Mouse (Mus musculus): ENCODE data around the gene Fkbp1a. TPM values are rescaled to one million over a fixed set of nuclear protein-coding genes. Genes with fewer than 3 reads are reported as not detected.

The Fkbp1a gene
- polyA plus RNA-seq, 1 experiment from 2014 or later, result 128 TPM

- DNase-seq (peak; percentile 42), ATAC-seq (no peak)
- Histone ChIP-seq H3K36me3 (replicated peaks; ENCODE audit: insufficient read depth, low read length) (peaks cover 10% of the 10 kb centered on the region; the same call in 1 of the 2 replicates), H3K9me3 (ENCODE audit: low read length) (no peaks in the 10 kb centered on the region), H3K27me3 (ENCODE audit: insufficient read depth, low read length) (no peaks in the 10 kb centered on the region), H3K4me2 (ENCODE audit: low read depth, low read length) (peak overlapping the region; percentile 86), H3K27ac (ENCODE audit: low read depth) (peak overlapping the region; percentile 89), H3K9ac (replicated peaks) (peak overlapping the region; percentile 78), H3K4me1 (ENCODE audit: insufficient read depth) (peaks cover 15% of the 10 kb centered on the region), H3K4me3 (ENCODE audit: low read depth, low read length) (peak overlapping the region; percentile 73)
- 1% methylated on average over 21 of the region's 21 CpGs for WGBS (ENCODE audit: insufficient replicate concordance)
- TF ChIP-seq CTCF (IDR thresholded peaks at IDR 0.05; ENCODE audit: low read depth) (no peak), EP300 (IDR thresholded peaks at IDR 0.05; ENCODE audit: low read depth) (no peak)
Observed at GRCm38 (mm10) chr2:151543063-151543895, 996 bp downstream of the Fkbp1a start.

GRCm38 (mm10) chr2:151544673-151545072 lies 2.4 kb downstream of the Fkbp1a start:
- H3K9me3 ChIP-seq (ENCODE audit: low read length), result no peaks in the 10 kb centered on the region
- H3K4me2 ChIP-seq (ENCODE audit: low read depth, low read length), result peak overlapping the region; percentile 86
- H3K27ac ChIP-seq (ENCODE audit: low read depth), result no peak overlapping the region
- H3K4me1 ChIP-seq (ENCODE audit: insufficient read depth), result peaks cover 18% of the 10 kb centered on the region
- DNase-seq (no peak), ATAC-seq (no peak)
- WGBS (ENCODE audit: insufficient replicate concordance), result 61% methylated on average over 6 of the region's 6 CpGs
- H3K36me3 ChIP-seq (replicated peaks; ENCODE audit: insufficient read depth, low read length), result peaks cover 10% of the 10 kb centered on the region; the same call in 1 of the 2 replicates
- no peaks in the 10 kb centered on the region for H3K27me3 ChIP-seq (ENCODE audit: insufficient read depth, low read length)
- H3K4me3 ChIP-seq (ENCODE audit: low read depth, low read length), result no peak overlapping the region
- no peak overlapping the region for H3K9ac ChIP-seq (replicated peaks)
- TF ChIP-seq EP300 (IDR thresholded peaks at IDR 0.05; ENCODE audit: low read depth), result no peak
- no peak for TF ChIP-seq CTCF (IDR thresholded peaks at IDR 0.05; ENCODE audit: low read depth)

GRCm38 (mm10) chr2:151546571-151546970 lies 4.3 kb downstream of the Fkbp1a start:
- peaks cover 13% of the 10 kb centered on the region for H3K4me1 ChIP-seq (ENCODE audit: insufficient read depth)
- no peak overlapping the region for H3K4me3 ChIP-seq (ENCODE audit: low read depth, low read length)
- no peak overlapping the region for H3K9ac ChIP-seq (replicated peaks)
- no peak overlapping the region for H3K4me2 ChIP-seq (ENCODE audit: low read depth, low read length)
- no peak overlapping the region for H3K27ac ChIP-seq (ENCODE audit: low read depth)
- H3K9me3 ChIP-seq (ENCODE audit: low read length), result no peaks in the 10 kb centered on the region
- 77% methylated on average over 4 of the region's 4 CpGs for WGBS (ENCODE audit: insufficient replicate concordance)
- no peak for ATAC-seq
- peaks cover 10% of the 10 kb centered on the region for H3K36me3 ChIP-seq (replicated peaks; ENCODE audit: insufficient read depth, low read length)
- H3K27me3 ChIP-seq (ENCODE audit: insufficient read depth, low read length), result no peaks in the 10 kb centered on the region
- TF ChIP-seq EP300 (IDR thresholded peaks at IDR 0.05; ENCODE audit: low read depth) (no peak), CTCF (IDR thresholded peaks at IDR 0.05; ENCODE audit: low read depth) (no peak)
- no peak for DNase-seq

- H3K4me2 ChIP-seq (ENCODE audit: low read depth, low read length), result no peak overlapping the region
- TF ChIP-seq EP300 (IDR thresholded peaks at IDR 0.05; ENCODE audit: low read depth) (no peak), CTCF (IDR thresholded peaks at IDR 0.05; ENCODE audit: low read depth) (no peak)
- ATAC-seq, result no peak
- no peaks in the 10 kb centered on the region for H3K9me3 ChIP-seq (ENCODE audit: low read length)
- 91% methylated on average over 3 of the region's 3 CpGs for WGBS (ENCODE audit: insufficient replicate concordance)
- no peak overlapping the region for H3K4me3 ChIP-seq (ENCODE audit: low read depth, low read length)
- no peak for DNase-seq
- no peaks in the 10 kb centered on the region for H3K27me3 ChIP-seq (ENCODE audit: insufficient read depth, low read length)
- no peak overlapping the region for H3K9ac ChIP-seq (replicated peaks)
- H3K4me1 ChIP-seq (ENCODE audit: insufficient read depth), result peaks cover 3% of the 10 kb centered on the region; the same call in 1 of the 2 replicates
- H3K36me3 ChIP-seq (replicated peaks; ENCODE audit: insufficient read depth, low read length), result peaks cover 17% of the 10 kb centered on the region
- no peak overlapping the region for H3K27ac ChIP-seq (ENCODE audit: low read depth)
Observed at GRCm38 (mm10) chr2:151549615-151550121, 7.4 kb downstream of the Fkbp1a start.

- Histone ChIP-seq H3K4me2 (ENCODE audit: low read depth, low read length) (no peak overlapping the region), H3K27ac (ENCODE audit: low read depth) (peak overlapping the region; percentile 73), H3K4me1 (ENCODE audit: insufficient read depth) (peaks cover 5% of the 10 kb centered on the region), H3K36me3 (replicated peaks; ENCODE audit: insufficient read depth, low read length) (peaks cover 28% of the 10 kb centered on the region), H3K9ac (replicated peaks) (no peak overlapping the region), H3K4me3 (ENCODE audit: low read depth, low read length) (no peak overlapping the region), H3K27me3 (ENCODE audit: insufficient read depth, low read length) (no peaks in the 10 kb centered on the region), H3K9me3 (ENCODE audit: low read length) (no peaks in the 10 kb centered on the region)
- peak; percentile 94 for ATAC-seq
- TF ChIP-seq CTCF (IDR thresholded peaks at IDR 0.05; ENCODE audit: low read depth) (no peak), EP300 (IDR thresholded peaks at IDR 0.05; ENCODE audit: low read depth) (no peak)
- DNase-seq, result peak; percentile 75
- WGBS (ENCODE audit: insufficient replicate concordance), result 43% methylated on average over 7 of the region's 7 CpGs
Observed at GRCm38 (mm10) chr2:151562930-151563921, 20.9 kb downstream of the Fkbp1a start.

All from liver, postnatal 0 days (tissue).